Mouse (Mus musculus): Measurements from ENCODE around the gene Fam163b. TPM values are rescaled to one million over a fixed set of nuclear protein-coding genes. Genes with fewer than 3 reads are reported as not detected.

Fam163b gene
- polyA plus RNA-seq, 1 experiment from 2014 or later, result 0.11 TPM

GRCm38 (mm10) chr2:27096341-27096981 lies 45.8 kb downstream of the Fam163b start:
- Histone ChIP-seq H3K4me1 (ENCODE audit: control insufficient read depth, insufficient read depth, low read length) (no peaks in the 10 kb centered on the region), H3K27ac (replicated peaks; ENCODE audit: low read depth, low read length) (no peak overlapping the region), H3K36me3 (replicated peaks; ENCODE audit: control insufficient read depth, insufficient read depth, low read depth, low read length) (no peaks in the 10 kb centered on the region), H3K9me3 (replicated peaks; ENCODE audit: control insufficient read depth, low read length) (no peaks in the 10 kb centered on the region), H3K27me3 (ENCODE audit: control insufficient read depth, insufficient read depth, low read length) (no peaks in the 10 kb centered on the region), H3K4me3 (ENCODE audit: low read depth, low read length) (no peak overlapping the region), H3K4me2 (ENCODE audit: low read depth, low read length) (no peak overlapping the region), H3K9ac (replicated peaks; ENCODE audit: low read length) (no peak overlapping the region)
- WGBS, result 56% methylated on average over 13 of the region's 13 CpGs
- no peak for DNase-seq (ENCODE audit: low spot score)
- ATAC-seq (replicated peaks; ENCODE audit: insufficient number of reproducible peaks, low FRiP score, low TSS enrichment, low read depth), result no peak

DNA sequence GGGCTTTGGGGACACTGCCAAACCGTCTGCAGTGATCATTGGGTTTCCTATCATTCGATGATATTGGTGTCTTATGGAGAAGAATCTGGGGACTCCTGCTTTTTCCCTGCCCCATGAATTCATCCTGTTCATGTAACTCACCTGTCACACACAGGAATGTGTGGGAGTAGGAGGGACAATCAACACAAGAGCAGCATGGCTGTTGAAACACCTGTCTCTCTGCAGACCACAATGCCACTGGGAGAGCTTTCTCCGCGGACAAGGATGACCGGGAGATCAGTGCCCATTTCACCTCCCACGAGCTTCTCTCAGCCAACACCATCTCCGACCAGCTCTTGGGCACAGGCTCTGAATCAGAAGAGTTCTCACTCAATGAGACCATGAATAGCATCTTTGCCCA lies 47.1 kb downstream of the Fam163b start:
- WGBS, result 96% methylated on average over 7 of the region's 7 CpGs
- H3K4me1 ChIP-seq (ENCODE audit: control insufficient read depth, insufficient read depth, low read length), result no peaks in the 10 kb centered on the region
- no peaks in the 10 kb centered on the region for H3K27me3 ChIP-seq (ENCODE audit: control insufficient read depth, insufficient read depth, low read length)
- H3K36me3 ChIP-seq (replicated peaks; ENCODE audit: control insufficient read depth, insufficient read depth, low read depth, low read length), result no peaks in the 10 kb centered on the region
- H3K9ac ChIP-seq (replicated peaks; ENCODE audit: low read length), result no peak overlapping the region
- H3K9me3 ChIP-seq (replicated peaks; ENCODE audit: control insufficient read depth, low read length), result no peaks in the 10 kb centered on the region
- H3K27ac ChIP-seq (replicated peaks; ENCODE audit: low read depth, low read length), result no peak overlapping the region
- DNase-seq (ENCODE audit: low spot score) (no peak), ATAC-seq (replicated peaks; ENCODE audit: insufficient number of reproducible peaks, low FRiP score, low TSS enrichment, low read depth) (no peak)
- no peak overlapping the region for H3K4me3 ChIP-seq (ENCODE audit: low read depth, low read length)
- H3K4me2 ChIP-seq (ENCODE audit: low read depth, low read length), result no peak overlapping the region

DNA sequence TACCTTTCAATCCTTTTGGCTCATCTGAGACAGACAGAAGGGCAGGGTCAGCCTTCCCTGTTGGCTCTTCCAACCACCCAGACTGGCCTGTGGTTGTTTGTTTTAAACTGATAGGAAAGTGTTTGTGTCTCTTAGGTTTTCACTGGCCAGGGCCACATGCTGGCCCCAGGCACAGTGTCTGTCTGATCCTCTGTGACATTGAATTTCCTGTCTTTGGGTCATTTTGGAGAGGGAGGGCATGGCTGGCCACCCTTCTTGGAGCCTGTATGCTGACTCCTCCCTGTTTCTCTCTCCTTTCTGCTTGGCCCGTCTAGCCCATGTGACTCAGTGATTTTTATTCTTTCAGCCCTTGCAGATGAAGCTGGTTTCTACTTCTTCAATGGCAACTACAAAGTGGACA lies 53.1 kb downstream of the Fam163b start:
- no peaks in the 10 kb centered on the region for H3K36me3 ChIP-seq (replicated peaks; ENCODE audit: control insufficient read depth, insufficient read depth, low read depth, low read length)
- H3K4me3 ChIP-seq (ENCODE audit: low read depth, low read length), result no peak overlapping the region
- no peak overlapping the region for H3K9ac ChIP-seq (replicated peaks; ENCODE audit: low read length)
- ATAC-seq (replicated peaks; ENCODE audit: insufficient number of reproducible peaks, low FRiP score, low TSS enrichment, low read depth), result no peak
- H3K27ac ChIP-seq (replicated peaks; ENCODE audit: low read depth, low read length), result no peak overlapping the region
- H3K27me3 ChIP-seq (ENCODE audit: control insufficient read depth, insufficient read depth, low read length), result no peaks in the 10 kb centered on the region
- no peak overlapping the region for H3K4me2 ChIP-seq (ENCODE audit: low read depth, low read length)
- 58% methylated on average over 1 of the region's 1 CpGs for WGBS
- no peak for DNase-seq (ENCODE audit: low spot score)
- H3K9me3 ChIP-seq (replicated peaks; ENCODE audit: control insufficient read depth, low read length), result no peaks in the 10 kb centered on the region
- no peaks in the 10 kb centered on the region for H3K4me1 ChIP-seq (ENCODE audit: control insufficient read depth, insufficient read depth, low read length)

DNA sequence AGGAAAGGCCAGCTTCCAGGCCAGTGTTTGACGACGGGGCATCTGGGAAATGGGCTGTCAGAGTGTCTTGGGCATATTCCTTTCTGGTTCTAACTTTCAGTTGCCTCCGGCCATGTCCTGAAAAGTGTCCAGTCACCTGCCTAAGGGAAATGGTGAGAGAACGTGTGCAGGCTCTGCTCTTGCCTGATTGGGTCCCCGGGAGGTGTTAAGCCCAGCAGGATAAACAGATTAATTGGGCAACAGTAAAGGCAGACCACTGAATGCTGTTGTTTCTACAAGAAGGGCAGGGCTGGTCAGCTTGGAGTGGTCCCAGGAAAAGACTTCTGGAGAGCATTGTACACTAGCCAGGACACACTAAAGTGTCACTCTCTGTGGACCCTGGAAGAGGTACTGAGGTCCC lies 53.6 kb downstream of the Fam163b start:
- no peak overlapping the region for H3K4me2 ChIP-seq (ENCODE audit: low read depth, low read length)
- no peaks in the 10 kb centered on the region for H3K27me3 ChIP-seq (ENCODE audit: control insufficient read depth, insufficient read depth, low read length)
- H3K4me1 ChIP-seq (ENCODE audit: control insufficient read depth, insufficient read depth, low read length), result no peaks in the 10 kb centered on the region
- H3K9me3 ChIP-seq (replicated peaks; ENCODE audit: control insufficient read depth, low read length), result no peaks in the 10 kb centered on the region
- DNase-seq (ENCODE audit: low spot score) (no peak), ATAC-seq (replicated peaks; ENCODE audit: insufficient number of reproducible peaks, low FRiP score, low TSS enrichment, low read depth) (no peak)
- H3K27ac ChIP-seq (replicated peaks; ENCODE audit: low read depth, low read length), result no peak overlapping the region
- H3K36me3 ChIP-seq (replicated peaks; ENCODE audit: control insufficient read depth, insufficient read depth, low read depth, low read length), result no peaks in the 10 kb centered on the region
- no peak overlapping the region for H3K9ac ChIP-seq (replicated peaks; ENCODE audit: low read length)
- 74% methylated on average over 5 of the region's 5 CpGs for whole genome bisulfite sequencing
- H3K4me3 ChIP-seq (ENCODE audit: low read depth, low read length), result no peak overlapping the region

GRCm38 (mm10) chr2:27088071-27088644 lies 54.1 kb downstream of the Fam163b start:
- Histone ChIP-seq H3K27ac (replicated peaks; ENCODE audit: low read depth, low read length) (no peak overlapping the region), H3K4me3 (ENCODE audit: low read depth, low read length) (no peak overlapping the region), H3K27me3 (ENCODE audit: control insufficient read depth, insufficient read depth, low read length) (no peaks in the 10 kb centered on the region), H3K4me2 (ENCODE audit: low read depth, low read length) (no peak overlapping the region), H3K36me3 (replicated peaks; ENCODE audit: control insufficient read depth, insufficient read depth, low read depth, low read length) (no peaks in the 10 kb centered on the region), H3K9me3 (replicated peaks; ENCODE audit: control insufficient read depth, low read length) (no peaks in the 10 kb centered on the region), H3K9ac (replicated peaks; ENCODE audit: low read length) (no peak overlapping the region), H3K4me1 (ENCODE audit: control insufficient read depth, insufficient read depth, low read length) (no peaks in the 10 kb centered on the region)
- no peak for ATAC-seq (replicated peaks; ENCODE audit: insufficient number of reproducible peaks, low FRiP score, low TSS enrichment, low read depth)
- 79% methylated on average over 18 of the region's 18 CpGs for WGBS
- DNase-seq (ENCODE audit: low spot score), result no peak

GRCm38 (mm10) chr2:27087581-27087980 lies 54.7 kb downstream of the Fam163b start:
- Histone ChIP-seq H3K36me3 (replicated peaks; ENCODE audit: control insufficient read depth, insufficient read depth, low read depth, low read length) (no peaks in the 10 kb centered on the region), H3K27ac (replicated peaks; ENCODE audit: low read depth, low read length) (no peak overlapping the region; the same call in 1 of the 2 replicates), H3K4me1 (ENCODE audit: control insufficient read depth, insufficient read depth, low read length) (no peaks in the 10 kb centered on the region), H3K4me2 (ENCODE audit: low read depth, low read length) (no peak overlapping the region), H3K9me3 (replicated peaks; ENCODE audit: control insufficient read depth, low read length) (no peaks in the 10 kb centered on the region), H3K4me3 (ENCODE audit: low read depth, low read length) (no peak overlapping the region), H3K9ac (replicated peaks; ENCODE audit: low read length) (no peak overlapping the region), H3K27me3 (ENCODE audit: control insufficient read depth, insufficient read depth, low read length) (no peaks in the 10 kb centered on the region)
- ATAC-seq (replicated peaks; ENCODE audit: insufficient number of reproducible peaks, low FRiP score, low TSS enrichment, low read depth) (no peak), DNase-seq (ENCODE audit: low spot score) (no peak)
- 92% methylated on average over 5 of the region's 5 CpGs for WGBS

GRCm38 (mm10) chr2:27086483-27087010 lies 55.7 kb downstream of the Fam163b start:
- no peak overlapping the region for H3K4me2 ChIP-seq (ENCODE audit: low read depth, low read length)
- no peak overlapping the region for H3K27ac ChIP-seq (replicated peaks; ENCODE audit: low read depth, low read length)
- H3K4me3 ChIP-seq (ENCODE audit: low read depth, low read length), result no peak overlapping the region
- no peaks in the 10 kb centered on the region for H3K4me1 ChIP-seq (ENCODE audit: control insufficient read depth, insufficient read depth, low read length)
- no peak for DNase-seq (ENCODE audit: low spot score)
- no peak overlapping the region for H3K9ac ChIP-seq (replicated peaks; ENCODE audit: low read length)
- H3K27me3 ChIP-seq (ENCODE audit: control insufficient read depth, insufficient read depth, low read length), result no peaks in the 10 kb centered on the region
- WGBS, result 87% methylated on average over 4 of the region's 4 CpGs
- ATAC-seq (replicated peaks; ENCODE audit: insufficient number of reproducible peaks, low FRiP score, low TSS enrichment, low read depth), result no peak
- no peaks in the 10 kb centered on the region for H3K36me3 ChIP-seq (replicated peaks; ENCODE audit: control insufficient read depth, insufficient read depth, low read depth, low read length)
- H3K9me3 ChIP-seq (replicated peaks; ENCODE audit: control insufficient read depth, low read length), result no peaks in the 10 kb centered on the region

DNA sequence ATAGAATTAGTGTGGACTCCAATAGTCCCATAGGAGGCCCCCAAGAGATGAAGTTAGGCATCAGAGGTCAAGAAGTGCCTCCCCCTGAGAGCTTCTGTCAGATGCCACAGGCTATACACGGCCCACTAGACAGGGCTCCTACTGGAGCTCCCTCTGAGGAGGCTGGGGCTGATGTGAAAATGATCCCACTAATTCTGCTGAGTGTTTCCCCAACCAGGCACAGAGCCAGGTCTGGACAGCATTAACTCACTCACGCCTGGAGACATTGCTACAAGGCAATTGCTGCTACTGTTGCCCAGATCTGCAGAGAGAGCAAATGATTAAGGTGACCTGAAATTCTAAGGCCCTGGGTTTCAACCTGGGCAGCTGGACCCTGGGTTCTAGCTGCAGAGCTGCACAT lies 56.5 kb downstream of the Fam163b start:
- Histone ChIP-seq H3K27ac (replicated peaks; ENCODE audit: low read depth, low read length) (no peak overlapping the region), H3K36me3 (replicated peaks; ENCODE audit: control insufficient read depth, insufficient read depth, low read depth, low read length) (no peaks in the 10 kb centered on the region), H3K4me2 (ENCODE audit: low read depth, low read length) (no peak overlapping the region), H3K4me1 (ENCODE audit: control insufficient read depth, insufficient read depth, low read length) (no peaks in the 10 kb centered on the region), H3K9ac (replicated peaks; ENCODE audit: low read length) (no peak overlapping the region), H3K27me3 (ENCODE audit: control insufficient read depth, insufficient read depth, low read length) (no peaks in the 10 kb centered on the region), H3K9me3 (replicated peaks; ENCODE audit: control insufficient read depth, low read length) (no peaks in the 10 kb centered on the region), H3K4me3 (ENCODE audit: low read depth, low read length) (no peak overlapping the region)
- ATAC-seq (replicated peaks; ENCODE audit: insufficient number of reproducible peaks, low FRiP score, low TSS enrichment, low read depth) (no peak), DNase-seq (ENCODE audit: low spot score) (peak; percentile 52)
- WGBS, result 16% methylated on average over 2 of the region's 2 CpGs
